Mouse (Mus musculus): ENCODE data around the gene Cers6.

GRCm38 (mm10) chr2:68934651-68935050 is 73.4 kb downstream of the Cers6 start:
- TF ChIP-seq CTCF (IDR thresholded peaks at IDR 0.05; ENCODE audit: control insufficient read depth, insufficient read depth, insufficient read length) (no peak), FOSL1 (IDR thresholded peaks at IDR 0.05; ENCODE audit: insufficient read depth, low read length, poor library complexity, severe bottlenecking) (no peak), MAX (IDR thresholded peaks at IDR 0.05) (no peak), USF1 (IDR thresholded peaks at IDR 0.05; ENCODE audit: low read depth) (no peak), MYOD1 (IDR thresholded peaks at IDR 0.05; ENCODE audit: control insufficient read depth, insufficient read length, low read depth) (no peak), CEBPB (IDR thresholded peaks at IDR 0.05; ENCODE audit: low read depth) (no peak)
